Mouse (Mus musculus) left cerebral cortex, adult 11 months (tissue): ENCODE data around the gene Gm5065.

Experiments
- DNase-seq: peaks from one replicate; pipeline ENCODE4 v3.0.0; 2022; ENCODE audit warnings: low spot score

The Gm5065 gene

GRCm38 (mm10) chr7:5350237-5350636 lies at the start of gene Gm5065:
TSS of gene Gm5065 (plus strand) at chr7:5350537.
- DNase-seq = no peak

DNA sequence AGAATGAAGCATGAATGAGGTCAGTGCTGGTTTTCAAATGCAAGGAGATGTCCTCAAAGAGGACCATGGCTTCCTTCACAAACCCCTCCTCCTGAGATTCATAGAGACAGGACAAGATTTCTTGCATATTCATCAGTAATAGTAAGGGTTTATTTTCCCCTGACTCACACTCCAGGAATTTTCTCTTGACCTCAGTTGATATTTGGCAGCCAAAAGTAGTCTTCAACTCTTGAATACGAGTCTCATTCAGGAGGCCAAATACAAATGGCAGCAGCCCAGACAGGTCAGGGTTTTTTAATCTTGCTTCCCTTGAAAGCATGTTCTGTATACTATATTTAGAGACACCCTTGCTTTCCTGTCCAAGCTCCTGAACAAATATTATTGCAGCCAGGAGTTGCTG lies 22.8 kb upstream of the Gm5065 start:
- no peak for DNase-seq

- no peak for DNase-seq
Measured at GRCm38 (mm10) chr7:5350935-5351334, 598 bp downstream of the Gm5065 start, which contains the start of gene Nlrp2. TSS of gene Nlrp2 (minus strand) at chr7:5351035.

DNA sequence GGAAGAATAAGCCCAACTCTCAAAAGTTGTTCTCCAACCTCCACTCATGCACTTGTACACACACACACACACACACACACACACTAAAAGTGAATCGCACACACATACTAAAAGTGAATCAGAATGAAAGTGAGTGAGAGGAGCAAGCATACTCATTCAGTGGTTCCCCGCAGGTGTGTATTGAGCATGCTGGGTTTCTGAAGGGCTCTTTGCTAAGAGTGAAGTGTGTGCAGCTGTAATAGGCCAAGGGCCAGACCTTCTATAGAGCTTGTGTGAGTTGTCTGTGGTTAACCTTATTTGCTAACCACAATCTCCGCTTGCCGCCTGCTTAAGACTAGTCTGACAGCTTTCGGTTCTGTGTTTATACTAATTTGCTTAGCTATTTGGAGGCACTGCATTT lies 13.3 kb downstream of the Gm5065 start:
- DNase-seq = no peak

- DNase-seq = no peak
Measured at GRCm38 (mm10) chr7:5366724-5367123, 16.4 kb downstream of the Gm5065 start.

DNA sequence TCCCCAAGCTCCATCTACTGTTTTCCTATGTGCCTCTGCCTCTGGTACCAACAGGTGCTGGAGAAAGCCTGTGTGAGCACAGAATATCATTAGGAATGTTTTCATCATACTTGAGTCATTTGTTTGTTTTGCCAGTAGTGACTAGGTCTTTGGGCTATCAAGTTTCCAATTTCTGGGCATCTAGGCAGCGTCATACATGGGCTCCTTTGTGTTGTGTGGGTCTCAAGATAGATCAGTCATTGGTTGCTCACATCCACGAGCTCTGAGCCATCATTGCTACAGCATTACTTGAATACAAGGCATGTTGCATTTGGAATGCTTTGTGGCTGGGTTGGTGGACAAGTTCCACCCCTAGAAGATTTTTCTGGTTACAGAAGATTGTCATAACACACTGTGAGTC lies 55.9 kb downstream of the Gm5065 start:
- DNase-seq = no peak
